Mouse (Mus musculus) inflammation-experienced regulatory T-cells (primary cell): Measurements from ENCODE around the gene Dhrs11. TPM values are rescaled to one million over a fixed set of nuclear protein-coding genes. Genes with fewer than 3 reads are reported as not detected.

Source experiments
- polyA plus RNA-seq, 2 experiments: library from polyadenylated mRNA; unstranded; fragments of 100-300 nt; shearing (Covaris generic); gene quantifications; one replicate each; pipeline ENCODE4 v1.2.1; 2017

The Dhrs11 gene
- 10 to 100 TPM; 19.9 to 26.6 TPM for polyA plus RNA-seq

DNA sequence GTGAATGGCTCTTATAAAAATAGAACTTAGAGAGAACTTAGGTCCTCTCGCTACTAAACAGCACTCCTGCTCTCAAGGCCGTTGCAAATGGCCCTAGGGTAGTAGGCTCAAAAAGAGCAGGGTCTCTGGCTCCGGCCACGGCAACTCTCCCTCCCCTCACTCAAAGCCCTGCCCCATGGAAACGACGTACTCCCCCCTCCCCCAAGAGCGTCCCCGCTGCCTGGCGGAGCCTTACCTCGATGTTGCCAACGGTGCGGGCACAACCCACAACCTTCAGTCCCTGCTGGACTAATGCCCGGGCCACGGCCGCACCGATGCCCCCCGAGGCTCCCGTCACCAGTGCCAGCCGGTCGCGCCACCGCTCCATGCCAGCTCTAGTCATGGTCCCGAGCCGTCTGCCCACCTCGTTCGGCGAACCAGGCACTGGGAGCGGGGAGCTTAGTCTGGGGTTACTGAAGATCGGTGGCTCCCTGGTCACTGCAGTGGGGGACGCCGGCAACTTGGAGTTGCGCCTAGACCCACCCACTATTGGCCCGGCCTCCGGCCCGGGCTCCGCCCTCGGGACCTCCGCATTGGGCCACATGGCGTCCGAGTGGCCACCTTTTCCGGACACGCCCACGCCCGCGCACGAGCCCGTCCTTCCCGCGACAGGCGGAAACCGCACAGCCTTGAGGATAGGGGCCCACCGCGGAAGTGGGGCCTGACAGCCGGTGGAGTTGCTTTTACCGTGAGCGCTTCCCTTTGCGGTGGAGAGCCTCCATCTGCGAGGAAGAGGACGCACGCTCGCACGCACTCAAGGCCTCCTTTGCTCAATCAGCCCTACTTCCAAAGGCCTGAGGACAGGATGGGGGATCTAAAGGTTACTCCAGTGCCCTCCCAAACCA is at the start of gene Dhrs11:
Dhrs11 (minus strand) TSS at position 479 of the 884 bp plus-strand sequence.

GRCm38 (mm10) chr11:84870337-84871043 is 41.7 kb upstream of the Dhrs11 start, which contains the start of gene Ggnbp2:
Ggnbp2 (minus strand) TSS chr11:84870817.

GRCm38 (mm10) chr11:84818961-84819692 is 9.7 kb downstream of the Dhrs11 start, which contains the start of gene Mrm1:
Mrm1 (minus strand) TSS chr11:84819515.

Other genes starting within 250 kb of the Dhrs11 start
- gene Mrm1, start 9.5 kb downstream of the Dhrs11 start, polyA plus RNA-seq = 10 to 100 TPM; 23.6 to 29.4 TPM
- 100 to 1,000 TPM; 154 to 156 TPM for gene Ggnbp2, start 41.8 kb upstream of the Dhrs11 start, polyA plus RNA-seq
- 1 to 10 TPM; 3.7 to 7.8 TPM for gene Myo19, start 51.2 kb upstream of the Dhrs11 start, polyA plus RNA-seq
- 1 to 10 TPM; 2.9 to 5.6 TPM for gene Pigw, start 51.3 kb upstream of the Dhrs11 start, polyA plus RNA-seq
- gene Znhit3, start 87.4 kb upstream of the Dhrs11 start, polyA plus RNA-seq = 10 to 100 TPM; 27.9 to 58.4 TPM
- gene Car4, start 128.8 kb upstream of the Dhrs11 start, polyA plus RNA-seq = under 1 TPM; 0.49 to 0.86 TPM